Mouse (Mus musculus) activated CD4-positive, CD25-positive, alpha-beta regulatory T cell, adult 9 weeks (primary cell): Measurements from ENCODE around the gene Sdhaf4. TPM values are rescaled to one million over a fixed set of nuclear protein-coding genes. Genes with fewer than 3 reads are reported as not detected.

Source experiments
- polyA plus RNA-seq: library from polyadenylated mRNA; unstranded; fragments of 100-300 nt; shearing (Covaris generic); gene quantifications from one replicate; pipeline ENCODE4 v1.2.1, GENCODE M21; 2017

Sdhaf4 gene
- polyA plus RNA-seq = 65.1 TPM

DNA sequence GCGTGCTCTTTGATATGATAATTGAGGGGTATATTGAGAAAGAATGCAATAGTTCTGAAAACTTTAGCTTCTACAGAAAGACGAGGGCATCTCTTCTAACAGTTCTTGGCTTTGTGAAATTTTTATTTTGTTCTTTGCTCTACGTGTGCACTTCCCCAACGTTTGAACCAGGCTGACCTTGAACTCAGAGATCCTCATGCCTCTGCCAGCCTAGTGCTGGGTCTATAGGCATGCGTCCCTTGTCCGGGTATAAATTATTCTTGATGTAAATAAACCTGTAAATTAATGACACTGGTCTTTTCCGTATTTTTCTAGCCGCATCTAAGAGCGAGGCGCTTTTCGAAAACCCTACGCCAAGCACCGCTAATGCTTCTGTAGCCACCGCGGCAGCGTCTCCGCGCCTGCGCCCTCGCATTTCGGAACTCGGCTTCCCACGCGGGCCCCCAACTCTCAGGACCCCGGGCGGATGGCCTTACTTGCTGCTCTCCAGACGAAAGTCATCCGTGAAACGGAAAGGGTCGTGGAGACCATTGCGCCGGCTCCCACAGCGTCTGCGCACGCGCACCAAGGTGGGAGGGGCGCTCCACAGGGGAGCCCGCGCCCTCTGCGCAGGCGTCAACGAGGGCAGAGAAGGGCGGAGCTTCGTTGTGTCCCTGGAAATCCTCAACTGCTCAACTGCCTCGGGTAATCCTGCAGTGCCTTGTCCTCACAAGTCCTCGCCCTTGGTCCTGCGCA lies at the start of gene Sdhaf4:
Sdhaf4 (minus strand) TSS at position 587 of the 735 bp plus-strand sequence.

Other genes starting within 250 kb of the Sdhaf4 start
- 0.72 TPM for gene B3gat2, start 243.9 kb downstream of the Sdhaf4 start, polyA plus RNA-seq
- gene Smap1, start 83.3 kb downstream of the Sdhaf4 start, polyA plus RNA-seq = 14.0 TPM
- 0.24 TPM for gene Fam135a, start 94.7 kb upstream of the Sdhaf4 start, polyA plus RNA-seq
- gene Col9a1, start 172.0 kb upstream of the Sdhaf4 start, polyA plus RNA-seq = not detected